Mouse (Mus musculus): Measurements from ENCODE around the gene Rtp4.

DNA sequence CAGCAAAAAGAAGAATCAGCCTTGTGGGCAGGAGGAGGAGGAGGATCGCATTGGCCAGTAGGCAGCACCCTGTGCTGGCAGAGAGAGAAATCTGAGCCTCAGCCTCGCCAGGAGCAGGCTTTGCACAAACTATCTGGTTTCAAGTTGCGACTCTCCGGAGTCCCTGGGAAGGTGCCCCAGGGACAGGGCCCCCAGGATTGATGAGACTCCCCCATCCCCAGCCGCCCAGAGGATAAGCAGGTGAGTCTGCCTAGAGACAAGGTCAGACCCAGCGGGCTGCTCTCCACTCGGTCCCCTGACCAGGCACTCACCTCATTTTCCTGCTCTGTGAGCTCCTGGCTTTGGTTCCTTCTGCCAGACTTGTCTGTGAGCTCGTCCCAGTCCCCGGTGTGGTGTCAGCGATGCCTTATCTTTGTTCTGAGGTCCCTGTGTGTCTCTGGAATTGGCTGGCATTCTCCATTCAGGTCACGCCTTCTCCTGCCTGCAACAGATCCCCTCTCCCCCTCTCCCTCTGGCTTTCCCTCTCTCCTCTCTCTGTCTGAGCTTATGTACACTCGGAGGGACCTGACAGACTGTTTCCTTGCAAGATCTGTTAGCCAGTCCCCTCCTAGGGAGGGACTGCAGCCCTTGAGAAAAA lies at the start of gene Rtp4, which contains the start of gene Masp1:
- no peak for TF ChIP-seq POLR2A (IDR thresholded peaks at IDR 0.05; ENCODE audit: control insufficient read depth, low read depth, low read length)
- no peak for TF ChIP-seq CTCF (IDR thresholded peaks at IDR 0.05; ENCODE audit: control insufficient read depth, insufficient read depth, insufficient replicate concordance, low read depth, low read length)
